Mouse (Mus musculus): ENCODE results near the gene Tbc1d24.

Gene Tbc1d24

GRCm38 (mm10) chr17:24210591-24210990 is 5.2 kb upstream of the Tbc1d24 start:
- no peak for DNase-seq (ENCODE audit: low spot score in 2 of 2)

GRCm38 (mm10) chr17:24209916-24210240 is 4.5 kb upstream of the Tbc1d24 start:
- DNase-seq (ENCODE audit: low spot score in 2 of 2), result no peak

- peak in 1 of 2 experiments; percentile 20 for DNase-seq (ENCODE audit: low spot score in 2 of 2)
These were observed 3.9 kb upstream of the Tbc1d24 start, which contains the start of gene Ntn3 for GRCm38 (mm10) chr17:24209043-24209915. TSS of gene Ntn3 (minus strand) at chr17:24209531.

GRCm38 (mm10) chr17:24208641-24209042 is 3.3 kb upstream of the Tbc1d24 start:
- DNase-seq (ENCODE audit: low spot score in 2 of 2), result no peak

GRCm38 (mm10) chr17:24207768-24208640 is 2.6 kb upstream of the Tbc1d24 start:
- DNase-seq (ENCODE audit: low spot score in 2 of 2), result no peak

- DNase-seq (ENCODE audit: low spot score in 2 of 2), result no peak
These were observed 1.3 kb upstream of the Tbc1d24 start for GRCm38 (mm10) chr17:24206451-24207351.

- DNase-seq (ENCODE audit: low spot score in 2 of 2), result no peak
These were observed 573 bp upstream of the Tbc1d24 start for GRCm38 (mm10) chr17:24205908-24206361.

- no peak for DNase-seq (ENCODE audit: low spot score in 2 of 2)
These were observed 516 bp downstream of the Tbc1d24 start for GRCm38 (mm10) chr17:24204846-24205245.

GRCm38 (mm10) chr17:24203611-24204534 is 1.5 kb downstream of the Tbc1d24 start:
- no peak for DNase-seq (ENCODE audit: low spot score in 2 of 2)

GRCm38 (mm10) chr17:24203068-24203467 is 2.3 kb downstream of the Tbc1d24 start:
- no peak for DNase-seq (ENCODE audit: low spot score in 2 of 2)

- no peak for DNase-seq (ENCODE audit: low spot score in 2 of 2)
These were observed 4.3 kb downstream of the Tbc1d24 start for GRCm38 (mm10) chr17:24201092-24201491.

GRCm38 (mm10) chr17:24199741-24200140 is 5.6 kb downstream of the Tbc1d24 start:
- DNase-seq (ENCODE audit: low spot score in 2 of 2), result no peak

GRCm38 (mm10) chr17:24199252-24199651 is 6.1 kb downstream of the Tbc1d24 start:
- DNase-seq (ENCODE audit: low spot score in 2 of 2), result no peak

GRCm38 (mm10) chr17:24197032-24197824 is 8.1 kb downstream of the Tbc1d24 start:
- DNase-seq (ENCODE audit: low spot score in 2 of 2), result no peak

GRCm38 (mm10) chr17:24195349-24195748 is 10.0 kb downstream of the Tbc1d24 start:
- no peak for DNase-seq (ENCODE audit: low spot score in 2 of 2)

- no peak for DNase-seq (ENCODE audit: low spot score in 2 of 2)
These were observed 11.6 kb downstream of the Tbc1d24 start for GRCm38 (mm10) chr17:24193769-24194168.

GRCm38 (mm10) chr17:24193268-24193667 is 12.1 kb downstream of the Tbc1d24 start:
- no peak for DNase-seq (ENCODE audit: low spot score in 2 of 2)

- DNase-seq (ENCODE audit: low spot score in 2 of 2), result no peak
These were observed 12.5 kb downstream of the Tbc1d24 start for GRCm38 (mm10) chr17:24192848-24193247.

GRCm38 (mm10) chr17:24191481-24191880 is 13.9 kb downstream of the Tbc1d24 start:
- DNase-seq (ENCODE audit: low spot score in 2 of 2), result no peak

GRCm38 (mm10) chr17:24190934-24191333 is 14.4 kb downstream of the Tbc1d24 start:
- DNase-seq (ENCODE audit: low spot score in 2 of 2), result no peak
